Mouse (Mus musculus): ENCODE measurements at regions not wholly inside any gene's neighbourhood (a gene's known extent, or its start where the extent isn't known, plus 50 kb on each side); places are given as distances from the start of the nearest gene placed in this dataset.
A peak's percentile ranks its signal among the peaks of the same experiment; 100 is the strongest.

GRCm38 (mm10) chr19:21214253-21214652 is 57.8 kb upstream of the Zfand5 start:
- no peak for DNase-seq

- no peak for DNase-seq
Measured at GRCm38 (mm10) chr19:21193461-21193860, 78.6 kb upstream of the Zfand5 start.

GRCm38 (mm10) chr19:21192576-21192975 is 79.5 kb upstream of the Zfand5 start:
- no peak for DNase-seq

GRCm38 (mm10) chr19:21189216-21189615 is 82.9 kb upstream of the Zfand5 start:
- DNase-seq, result no peak

GRCm38 (mm10) chr19:21186656-21187055 is 85.4 kb upstream of the Zfand5 start:
- no peak for DNase-seq

- DNase-seq, result no peak
Measured at GRCm38 (mm10) chr19:21186016-21186415, 86.1 kb upstream of the Zfand5 start.

- DNase-seq, result no peak
Measured at GRCm38 (mm10) chr19:21183028-21183427, 89.0 kb upstream of the Zfand5 start.

GRCm38 (mm10) chr19:21179886-21180285 is 92.2 kb upstream of the Zfand5 start:
- DNase-seq, result no peak

- DNase-seq, result peak in 1 of 2 experiments; percentile 7
Measured at GRCm38 (mm10) chr19:21175426-21175831, 96.6 kb upstream of the Zfand5 start.

- peak in 1 of 2 experiments; percentile 5 for DNase-seq
Measured at GRCm38 (mm10) chr19:21174636-21175035, 97.4 kb upstream of the Zfand5 start.

- DNase-seq, result peak; percentile 11 to 37
Measured at GRCm38 (mm10) chr19:21173896-21174483, 98.1 kb upstream of the Zfand5 start.

GRCm38 (mm10) chr19:21171191-21171590 is 100.9 kb upstream of the Zfand5 start:
- DNase-seq, result no peak

- DNase-seq, result no peak
Measured at GRCm38 (mm10) chr19:21170785-21171184, 101.3 kb upstream of the Zfand5 start.

- no peak for DNase-seq
Measured at GRCm38 (mm10) chr19:21166939-21167338, 105.1 kb upstream of the Zfand5 start.

- DNase-seq, result no peak
Measured at GRCm38 (mm10) chr19:21166465-21166860, 105.6 kb upstream of the Zfand5 start.

GRCm38 (mm10) chr19:21165763-21166464 is 106.2 kb upstream of the Zfand5 start:
- DNase-seq, result no peak

GRCm38 (mm10) chr19:21163978-21164377 is 108.1 kb upstream of the Zfand5 start:
- no peak for DNase-seq

GRCm38 (mm10) chr19:21160946-21161345 is 111.1 kb upstream of the Zfand5 start:
- DNase-seq, result no peak

- no peak for DNase-seq
Measured at GRCm38 (mm10) chr19:21159189-21160137, 112.6 kb upstream of the Zfand5 start.

GRCm38 (mm10) chr19:21154162-21154561 is 117.9 kb upstream of the Zfand5 start:
- DNase-seq, result no peak

GRCm38 (mm10) chr19:21152027-21152426 is 120.1 kb upstream of the Zfand5 start:
- no peak for DNase-seq

- no peak for DNase-seq
Measured at GRCm38 (mm10) chr19:21150849-21151248, 121.2 kb upstream of the Zfand5 start.

GRCm38 (mm10) chr19:21150241-21150640 is 121.8 kb upstream of the Zfand5 start:
- no peak for DNase-seq
